Mouse (Mus musculus) limb, embryonic 12.5 days (tissue): ENCODE results near the gene Yif1a. TPM values are rescaled to one million over a fixed set of nuclear protein-coding genes. Genes with fewer than 3 reads are reported as not detected.

Experiments
- ATAC-seq: fragments of 200-750 bp; cut with Nextera tagmentation; 2 replicates; pipeline ENCODE4 v1.8.0; 2017; ENCODE audit warnings: low read depth, moderate TSS enrichment; ENCODE audit not compliant: insufficient number of reproducible peaks, insufficient read depth, low FRiP score, low TSS enrichment
- H3K27ac ChIP-seq: fragments of 300-500 bp; sonication (generic); 2 replicates; pipeline ENCODE4 v1.5.1; 2016; ENCODE audit warnings: mild to moderate bottlenecking, moderate library complexity
- H3K27me3 ChIP-seq: fragments of 300-500 bp; sonication (generic); 2 replicates; pipeline ENCODE4 v1.6.1; 2016; ENCODE audit warnings: mild to moderate bottlenecking, moderate library complexity
- H3K36me3 ChIP-seq: fragments of 300-500 bp; sonication (generic); 2 replicates; pipeline ENCODE4 v1.6.1; 2016; ENCODE audit warnings: mild to moderate bottlenecking, moderate library complexity
- H3K4me1 ChIP-seq: fragments of 300-500 bp; sonication (generic); replicated peaks from 2 replicates; pipeline ENCODE4 v1.6.1; 2016
- H3K4me2 ChIP-seq: fragments of 300-500 bp; sonication (generic); 2 replicates; pipeline ENCODE4 v1.6.1; 2016; ENCODE audit warnings: mild to moderate bottlenecking, moderate library complexity
- H3K4me3 ChIP-seq: fragments of 300-500 bp; sonication (generic); replicated peaks from 2 replicates; pipeline ENCODE4 v1.5.1; 2016; ENCODE audit warnings: mild to moderate bottlenecking
- H3K9ac ChIP-seq: fragments of 300-500 bp; sonication (generic); replicated peaks from 2 replicates; pipeline ENCODE4 v1.6.1; 2016; ENCODE audit warnings: mild to moderate bottlenecking, moderate library complexity
- H3K9me3 ChIP-seq: fragments of 300-500 bp; sonication (generic); 2 replicates; pipeline ENCODE4 v1.6.1; 2016; ENCODE audit warnings: mild to moderate bottlenecking, moderate library complexity
- WGBS: fragments of 180-500 bp; shearing (Covaris S2); methylation state at CpG from one replicate; pipeline ENCODE4 v1.1.7; 2016; 5-methylcytosine and 5-hydroxymethylcytosine counted together
- polyA plus RNA-seq: library from polyadenylated mRNA; unstranded; fragments of >200 nt; fragmentation: Nextera tagmentation; extraction: Ambion mirVana; gene quantifications from 2 replicates; pipeline ENCODE4 v1.2.1, GENCODE M21; 2016

Yif1a gene
- polyA plus RNA-seq, 1 experiment from 2014 or later: 60.7 TPM

DNA sequence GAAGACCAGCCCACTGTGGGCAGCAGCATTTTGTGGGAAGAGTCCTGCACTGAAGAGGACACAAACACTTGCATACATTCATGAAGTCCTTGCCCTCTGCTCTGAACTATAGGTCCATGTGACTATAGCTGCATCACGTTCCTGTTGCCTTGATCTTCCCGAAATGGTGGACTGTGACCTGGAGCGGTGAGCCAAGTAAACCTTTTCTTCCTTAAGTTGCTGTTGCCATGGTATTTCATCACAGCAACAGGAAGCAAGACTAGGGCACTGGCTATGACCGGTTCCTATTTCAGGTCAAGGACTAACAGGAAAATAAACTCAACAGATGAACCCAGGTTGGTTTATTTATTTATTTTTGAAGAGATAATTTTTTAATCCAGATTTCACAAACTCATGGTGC is 42.9 kb downstream of the Yif1a start:
- Histone ChIP-seq H3K27me3 (no peaks in the 10 kb centered on the region), H3K36me3 (peaks cover 28% of the 10 kb centered on the region), H3K27ac (no peak overlapping the region), H3K9me3 (no peaks in the 10 kb centered on the region), H3K4me3 (no peak overlapping the region), H3K9ac (no peak overlapping the region), H3K4me1 (no peaks in the 10 kb centered on the region), H3K4me2 (no peak overlapping the region)
- ATAC-seq: no peak
- 78% methylated on average over 4 of the region's 4 CpGs for WGBS

DNA sequence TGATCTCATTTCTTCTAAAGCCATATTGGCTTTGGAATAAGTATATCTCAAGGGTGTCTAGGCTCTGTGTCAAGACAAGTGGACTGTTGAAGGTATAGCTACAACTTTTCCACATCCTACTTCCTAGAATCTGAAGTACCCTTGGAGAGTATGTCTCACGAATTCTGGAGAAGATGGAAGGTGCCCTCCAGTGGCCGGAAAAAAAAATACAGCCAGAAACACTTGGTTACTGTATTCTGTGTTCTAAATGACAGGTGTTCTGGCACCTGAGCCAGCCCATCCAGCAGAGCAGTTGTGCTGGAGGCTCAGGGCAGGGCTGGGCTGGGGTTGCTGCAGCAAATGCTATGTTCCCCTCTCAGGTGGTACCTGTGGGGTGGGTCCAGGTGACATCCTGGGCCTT is 51.3 kb downstream of the Yif1a start:
- no peak overlapping the region for H3K27ac ChIP-seq
- H3K9me3 ChIP-seq: no peaks in the 10 kb centered on the region
- no peaks in the 10 kb centered on the region for H3K27me3 ChIP-seq
- no peak for ATAC-seq
- no peaks in the 10 kb centered on the region for H3K4me1 ChIP-seq
- H3K9ac ChIP-seq: no peak overlapping the region
- 1% methylated on average over 2 of the region's 2 CpGs for WGBS
- H3K36me3 ChIP-seq: peaks cover 69% of the 10 kb centered on the region
- H3K4me2 ChIP-seq: no peak overlapping the region
- no peak overlapping the region for H3K4me3 ChIP-seq

Other genes with a start within 250 kb of the Yif1a start
- 56.4 and 60.4 TPM in 2 replicates for gene Ccs, start 249.2 kb upstream of the Yif1a start, polyA plus RNA-seq
- 0.06 and 0.09 TPM in 2 replicates for gene Ccdc87, start 249.2 kb upstream of the Yif1a start, polyA plus RNA-seq
- gene Ctsf, start 233.4 kb upstream of the Yif1a start, polyA plus RNA-seq: 31.6 and 36.0 TPM in 2 replicates
- 9.0 and 9.1 TPM in 2 replicates for gene Actn3, start 210.6 kb upstream of the Yif1a start, polyA plus RNA-seq
- gene Zdhhc24, start 209.9 kb upstream of the Yif1a start, polyA plus RNA-seq: 9.5 and 10.7 TPM in 2 replicates
- gene Bbs1, start 181.9 kb upstream of the Yif1a start, polyA plus RNA-seq: 5.1 and 6.5 TPM in 2 replicates
- 148 and 152 TPM in 2 replicates for gene Dpp3, start 160.3 kb upstream of the Yif1a start, polyA plus RNA-seq
- 3.4 and 4.5 TPM in 2 replicates for gene Peli3, start 145.4 kb upstream of the Yif1a start, polyA plus RNA-seq
- 153 and 154 TPM in 2 replicates for gene Mrpl11, start 126.4 kb upstream of the Yif1a start, polyA plus RNA-seq
- not detected in 2 replicates for gene Npas4, start 98.2 kb upstream of the Yif1a start, polyA plus RNA-seq
- gene Slc29a2, start 64.7 kb upstream of the Yif1a start, polyA plus RNA-seq: 4.9 and 5.7 TPM in 2 replicates
- gene B4gat1, start 49.7 kb upstream of the Yif1a start, polyA plus RNA-seq: 42.3 and 44.8 TPM in 2 replicates
- 2.4 and 4.1 TPM in 2 replicates for gene AC124502.3, start 49.6 kb upstream of the Yif1a start, polyA plus RNA-seq
- 48.3 and 49.5 TPM in 2 replicates for gene Brms1, start 47.2 kb upstream of the Yif1a start, polyA plus RNA-seq
- 2.4 and 2.5 TPM in 2 replicates for gene Rin1, start 38.1 kb upstream of the Yif1a start, polyA plus RNA-seq
- 30.6 and 38.1 TPM in 2 replicates for gene Cd248, start 20.5 kb upstream of the Yif1a start, polyA plus RNA-seq
- gene Tmem151a, start 3.0 kb upstream of the Yif1a start, polyA plus RNA-seq: 2.3 and 2.8 TPM in 2 replicates
- 43.0 and 46.3 TPM in 2 replicates for gene Cnih2, start 10.0 kb downstream of the Yif1a start, polyA plus RNA-seq
- gene Rab1b, start 18.5 kb downstream of the Yif1a start, polyA plus RNA-seq: 237 and 239 TPM in 2 replicates
- 28.1 and 32.1 TPM in 2 replicates for gene Klc2, start 30.0 kb downstream of the Yif1a start, polyA plus RNA-seq
- 25.9 and 32.2 TPM in 2 replicates for gene Pacs1, start 184.6 kb downstream of the Yif1a start, polyA plus RNA-seq
- 380 and 389 TPM in 2 replicates for gene Sf3b2, start 206.9 kb downstream of the Yif1a start, polyA plus RNA-seq
- 6.1 and 6.7 TPM in 2 replicates for gene Gal3st3, start 209.8 kb downstream of the Yif1a start, polyA plus RNA-seq
- gene Catsper1, start 247.2 kb downstream of the Yif1a start, polyA plus RNA-seq: not detected in 2 replicates